Mouse (Mus musculus) mouse trophoblast stem cell (cell line): ENCODE measurements at regions not wholly inside any gene's neighbourhood (a gene's known extent, or its start where the extent isn't known, plus 50 kb on each side); places are given as distances from the start of the nearest gene placed in this dataset.

ENCODE experiments used
- in situ Hi-C, 2 experiments: fragments of 300-500 bp; cut with MseI, MboI; formaldehyde crosslinking; loops; 2 replicates in 1 of 2; 3 replicates in 1 of 2; pipeline ENCODE4 v1.15.1; 2025

GRCm38 (mm10) chr16:30652692-30653091 lies 53.2 kb downstream of the Fam43a start:
- in situ Hi-C loops, result no loop called here

GRCm38 (mm10) chr16:30653806-30654205 lies 54.3 kb downstream of the Fam43a start:
- in situ Hi-C loops, result no loop called here

- in situ Hi-C loops, result no loop called here
These were observed 54.7 kb downstream of the Fam43a start for GRCm38 (mm10) chr16:30654226-30654625.

GRCm38 (mm10) chr16:30655798-30656221 lies 56.3 kb downstream of the Fam43a start:
- in situ Hi-C loops, result no loop called here

- in situ Hi-C loops, result no loop called here
These were observed 57.4 kb downstream of the Fam43a start for GRCm38 (mm10) chr16:30656881-30657280.

- in situ Hi-C loops, result no loop called here
These were observed 59.4 kb downstream of the Fam43a start for GRCm38 (mm10) chr16:30658921-30659320.

- in situ Hi-C loops, result no loop called here
These were observed 61.8 kb downstream of the Fam43a start for GRCm38 (mm10) chr16:30661086-30661977.

- in situ Hi-C loops, result no loop called here
These were observed 63.5 kb downstream of the Fam43a start for GRCm38 (mm10) chr16:30663055-30663454.

GRCm38 (mm10) chr16:30663971-30664370 lies 64.4 kb downstream of the Fam43a start:
- in situ Hi-C loops, result no loop called here

- in situ Hi-C loops, result no loop called here
These were observed 64.9 kb downstream of the Fam43a start for GRCm38 (mm10) chr16:30664433-30664832.

- in situ Hi-C loops, result no loop called here
These were observed 66.4 kb downstream of the Fam43a start for GRCm38 (mm10) chr16:30665881-30666280.

- in situ Hi-C loops, result no loop called here
These were observed 70.4 kb downstream of the Fam43a start for GRCm38 (mm10) chr16:30669883-30670282.

- in situ Hi-C loops, result no loop called here
These were observed 72.1 kb downstream of the Fam43a start for GRCm38 (mm10) chr16:30671584-30671983.

GRCm38 (mm10) chr16:30672776-30673550 lies 73.4 kb downstream of the Fam43a start:
- in situ Hi-C loops, result no loop called here

GRCm38 (mm10) chr16:30673662-30674061 lies 74.1 kb downstream of the Fam43a start:
- in situ Hi-C loops, result no loop called here

- in situ Hi-C loops, result no loop called here
These were observed 76.3 kb downstream of the Fam43a start for GRCm38 (mm10) chr16:30675829-30676228.

- in situ Hi-C loops, result no loop called here
These were observed 77.5 kb downstream of the Fam43a start for GRCm38 (mm10) chr16:30677016-30677415.

GRCm38 (mm10) chr16:30677896-30678707 lies 78.6 kb downstream of the Fam43a start:
- in situ Hi-C loops, result no loop called here

GRCm38 (mm10) chr16:30678708-30679492 lies 79.4 kb downstream of the Fam43a start:
- in situ Hi-C loops, result no loop called here

GRCm38 (mm10) chr16:30679493-30679811 lies 79.9 kb downstream of the Fam43a start:
- in situ Hi-C loops, result no loop called here

- in situ Hi-C loops, result no loop called here
These were observed 81.9 kb downstream of the Fam43a start for GRCm38 (mm10) chr16:30681421-30681820.
